Mouse (Mus musculus) CD4-positive, CD25-positive, alpha-beta regulatory T cell, adult 4 months (primary cell): ENCODE measurements around the gene Hexa. TPM values are rescaled to one million over a fixed set of nuclear protein-coding genes. Genes with fewer than 3 reads are reported as not detected.

Source experiments
- ATAC-seq: one replicate; pipeline ENCODE4 v1.8.0; 2017
- polyA plus RNA-seq, 2 experiments: library from polyadenylated mRNA; unstranded; fragments of 100-300 nt; shearing (Covaris generic); gene quantifications; one replicate each; pipeline ENCODE4 v1.2.1; 2017

Hexa gene
- polyA plus RNA-seq, result 10 to 100 TPM; 37.1 to 56.0 TPM

GRCm38 (mm10) chr9:59539441-59540137 lies at the start of gene Hexa, which contains the start of gene Tmem202:
Gene Hexa, plus strand, starts transcription at chr9:59539540.
Gene Tmem202, minus strand, starts transcription at chr9:59539847.
- ATAC-seq, result peak; percentile 85

DNA sequence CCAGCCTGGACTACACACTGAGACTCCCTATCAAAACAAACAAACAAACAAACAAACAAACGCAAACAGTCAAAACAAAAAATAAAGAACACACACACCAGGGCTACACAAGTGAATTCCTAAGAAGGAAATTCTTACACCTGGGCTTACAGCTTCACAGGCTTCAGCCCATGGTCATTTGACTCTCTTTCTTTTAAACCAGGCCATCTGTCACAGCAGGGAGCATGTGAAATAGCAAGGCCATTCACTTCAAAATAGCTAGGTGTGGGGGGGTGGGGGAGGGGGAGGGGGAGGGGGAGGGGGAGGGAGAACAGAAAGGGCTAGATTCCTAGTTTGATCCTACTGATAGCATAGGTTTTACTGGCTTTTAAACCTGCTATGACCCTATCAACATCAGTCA lies 31.2 kb upstream of the Hexa start:
- ATAC-seq, result no peak

DNA sequence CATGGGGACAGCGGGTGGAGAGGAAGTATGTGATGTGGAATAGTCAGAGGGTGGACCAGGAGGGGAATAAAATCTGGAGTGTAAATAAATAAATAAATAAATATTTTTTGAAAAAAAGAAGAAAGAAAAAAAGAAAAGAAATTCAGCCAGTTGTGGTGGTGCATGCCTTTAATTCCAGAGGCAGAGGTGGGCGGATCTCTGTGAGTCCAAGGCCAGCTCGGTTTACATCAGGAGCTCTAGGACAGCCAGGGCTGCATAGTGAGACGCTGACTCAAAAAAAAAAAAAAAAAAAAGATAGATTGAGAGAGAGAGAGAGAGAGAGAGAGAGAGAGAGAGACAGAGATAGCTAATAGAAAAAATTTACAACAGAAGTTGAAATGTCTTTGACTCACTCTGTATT lies 27.0 kb upstream of the Hexa start:
- ATAC-seq, result no peak

GRCm38 (mm10) chr9:59515069-59515468 lies 24.3 kb upstream of the Hexa start:
- ATAC-seq, result no peak

DNA sequence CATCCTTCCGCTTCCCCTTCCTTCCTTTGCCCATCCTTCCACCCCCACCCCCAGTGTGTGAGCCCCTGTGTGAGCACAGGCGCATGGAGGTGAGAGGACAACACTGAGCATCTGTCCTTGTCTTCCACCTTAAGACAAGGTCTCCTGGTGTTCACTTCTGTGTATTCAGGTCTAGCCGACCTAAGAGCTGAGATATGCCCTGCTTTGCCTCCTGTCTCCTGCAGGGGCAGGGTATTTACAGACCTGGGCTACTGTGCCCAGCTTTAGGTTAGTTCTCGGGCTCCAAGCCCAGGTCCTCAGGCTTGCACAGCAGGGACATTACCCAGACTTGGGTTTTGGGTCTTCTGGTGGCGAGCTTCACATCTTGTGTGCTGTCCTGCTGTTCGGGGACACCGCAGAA lies 22.2 kb upstream of the Hexa start:
- no peak for ATAC-seq

- no peak for ATAC-seq
These were observed 20.4 kb upstream of the Hexa start for GRCm38 (mm10) chr9:59518976-59519375.

- no peak for ATAC-seq
These were observed 19.9 kb upstream of the Hexa start for GRCm38 (mm10) chr9:59519396-59519795.

DNA sequence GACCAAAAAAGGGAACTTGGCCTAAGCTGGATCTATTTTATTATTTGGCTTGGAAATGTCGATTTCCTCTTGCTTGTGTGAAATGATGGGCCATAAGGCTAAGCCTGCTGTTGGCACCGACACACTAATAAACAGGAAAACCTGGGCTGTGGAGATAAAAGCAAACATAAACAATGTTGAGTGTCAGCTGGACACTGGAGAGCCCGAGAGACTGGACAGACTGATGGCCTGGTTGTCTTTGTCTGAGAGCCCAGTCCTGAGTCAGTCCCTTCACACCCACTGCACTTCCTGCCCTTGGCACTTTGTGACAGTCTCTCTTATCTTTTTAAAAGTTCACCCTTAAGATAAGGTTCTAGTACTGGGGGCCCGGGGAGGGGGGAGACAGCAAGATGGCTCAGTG lies 16.4 kb upstream of the Hexa start:
- no peak for ATAC-seq

DNA sequence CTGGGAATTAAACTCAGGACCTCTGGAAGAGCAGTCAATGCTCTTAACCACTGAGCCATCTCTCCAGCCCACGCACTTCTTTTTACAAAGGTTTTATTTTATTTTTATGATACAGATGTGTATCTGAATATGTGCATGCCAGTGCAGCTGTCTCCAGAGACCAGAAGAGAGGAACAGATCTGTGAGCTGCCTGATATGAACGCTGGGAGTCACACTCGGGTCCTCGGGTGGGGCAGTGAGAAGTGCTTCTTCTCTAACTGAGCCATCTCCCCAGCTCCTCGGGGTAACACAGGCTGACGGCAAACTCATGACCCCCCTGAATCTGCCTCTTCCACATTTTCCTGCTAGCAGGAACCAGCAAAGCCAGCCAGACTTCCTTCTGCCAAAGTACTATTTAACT lies 12.6 kb upstream of the Hexa start:
- ATAC-seq, result no peak

DNA sequence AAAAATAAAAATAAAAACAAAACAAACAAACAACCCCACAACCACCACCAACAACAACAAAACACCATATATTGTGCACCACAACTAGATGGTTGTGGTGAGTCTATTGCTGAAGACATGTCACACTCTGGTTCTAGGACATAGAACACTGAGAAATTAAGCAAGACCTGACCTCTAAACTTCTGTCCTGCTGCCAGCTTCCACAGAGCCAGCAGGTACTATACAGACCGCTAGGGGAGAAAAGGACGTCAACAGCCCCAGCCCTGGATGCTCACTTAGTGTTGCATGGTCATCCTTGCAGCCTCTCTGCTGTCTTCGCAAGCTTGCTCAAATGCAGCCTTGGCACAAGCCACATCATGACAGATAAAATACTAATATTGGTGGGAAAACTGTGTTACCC lies 11.8 kb upstream of the Hexa start:
- ATAC-seq, result no peak

GRCm38 (mm10) chr9:59528274-59528673 lies 11.1 kb upstream of the Hexa start:
- ATAC-seq, result no peak

- no peak for ATAC-seq
These were observed 7.7 kb upstream of the Hexa start for GRCm38 (mm10) chr9:59531645-59532044.

DNA sequence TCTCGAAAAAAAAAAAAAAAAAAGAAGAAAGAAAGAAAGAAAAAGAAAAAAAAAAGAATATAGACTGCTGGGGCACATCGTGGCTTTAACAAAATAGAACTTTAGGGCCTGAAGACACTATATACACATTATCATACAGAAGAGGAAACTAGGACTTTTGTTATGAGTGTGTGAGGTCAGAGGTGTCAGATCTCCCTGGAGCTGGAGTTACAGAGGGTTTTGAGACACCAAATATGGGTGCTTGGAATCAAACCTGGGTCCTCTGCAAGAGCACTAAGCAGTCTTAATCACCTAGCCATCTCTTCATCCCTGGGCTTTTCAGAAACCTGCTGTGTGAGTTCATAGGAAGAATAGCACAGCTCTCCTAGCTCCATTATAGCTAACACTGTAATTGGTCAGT lies 5.9 kb upstream of the Hexa start:
- no peak for ATAC-seq

GRCm38 (mm10) chr9:59533889-59534288 lies 5.5 kb upstream of the Hexa start:
- ATAC-seq, result no peak

GRCm38 (mm10) chr9:59537651-59538050 lies 1.7 kb upstream of the Hexa start:
- ATAC-seq, result no peak

DNA sequence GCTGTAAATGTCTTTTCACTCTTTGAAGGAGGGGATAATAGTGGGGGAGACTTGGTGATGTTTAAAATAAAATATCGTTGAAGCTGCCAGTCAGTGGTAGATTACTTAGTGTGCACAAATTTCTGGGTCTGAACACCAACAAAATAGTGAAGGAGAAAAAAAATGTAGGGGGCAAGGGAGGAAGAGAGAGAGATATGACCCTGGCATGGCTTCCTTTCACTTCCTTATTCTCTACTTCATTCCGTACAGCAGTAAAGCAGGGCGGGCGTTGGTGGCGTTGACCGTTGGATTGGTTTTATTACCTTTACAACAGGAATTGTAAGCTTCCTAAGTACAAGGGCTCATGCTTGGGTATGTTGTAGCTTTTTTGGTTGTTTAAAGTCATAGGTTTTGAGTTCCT lies 2.3 kb downstream of the Hexa start:
- ATAC-seq, result no peak

GRCm38 (mm10) chr9:59542766-59543324 lies 3.5 kb downstream of the Hexa start:
- no peak for ATAC-seq

- no peak for ATAC-seq
These were observed 5.4 kb downstream of the Hexa start for GRCm38 (mm10) chr9:59544739-59545138.

GRCm38 (mm10) chr9:59547869-59548268 lies 8.5 kb downstream of the Hexa start:
- ATAC-seq, result no peak

DNA sequence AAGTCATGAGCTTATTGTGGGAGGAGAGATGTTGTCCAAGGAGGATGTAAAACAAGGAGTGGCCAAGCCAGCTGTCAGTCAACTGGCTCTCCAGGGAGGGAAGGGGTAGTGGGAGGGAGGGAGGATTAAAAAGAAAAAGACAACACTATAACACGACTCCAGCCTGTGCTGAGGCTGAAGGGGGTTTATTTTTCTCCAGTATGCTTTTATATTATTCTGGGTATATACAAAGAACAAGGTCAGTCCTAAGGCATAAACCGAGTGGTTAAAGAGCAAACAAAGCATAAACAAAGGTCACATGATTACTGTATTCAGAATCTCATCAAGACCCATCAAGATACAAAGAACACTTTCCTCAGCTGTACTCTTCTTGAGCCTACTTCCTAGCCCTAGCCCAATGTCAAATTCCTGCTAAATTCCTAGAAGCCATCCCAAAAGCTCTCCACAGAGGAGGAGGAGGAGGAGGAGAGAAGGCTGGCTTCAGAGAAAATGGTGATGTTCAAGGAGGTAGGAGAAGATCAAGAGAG lies 9.7 kb downstream of the Hexa start:
- no peak for ATAC-seq

DNA sequence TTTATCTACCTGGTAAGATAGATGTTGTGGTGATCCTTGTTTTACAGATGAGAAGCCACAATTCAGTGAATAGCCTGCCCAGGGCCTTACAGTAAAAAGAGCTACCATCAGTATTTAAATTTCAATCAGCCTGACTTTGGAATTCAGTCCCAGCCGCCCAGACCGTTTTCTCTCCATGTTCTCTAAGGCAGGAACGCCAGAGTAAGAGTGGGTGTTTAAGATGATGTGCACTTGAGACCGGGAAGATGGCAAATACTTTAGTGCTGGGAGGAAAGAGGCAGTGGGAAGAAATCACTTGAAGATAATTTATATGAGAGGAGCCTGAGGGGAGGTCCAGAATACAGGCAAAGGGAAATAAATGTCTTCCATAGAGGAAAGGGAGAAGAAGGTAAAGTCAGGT lies 10.7 kb downstream of the Hexa start:
- ATAC-seq, result no peak

- ATAC-seq, result no peak
These were observed 11.7 kb downstream of the Hexa start for GRCm38 (mm10) chr9:59551017-59551416.

- ATAC-seq, result no peak
These were observed 12.3 kb downstream of the Hexa start for GRCm38 (mm10) chr9:59551620-59552031.

- ATAC-seq, result no peak
These were observed 13.3 kb downstream of the Hexa start for GRCm38 (mm10) chr9:59552610-59553009.
